Mouse (Mus musculus): ENCODE data around the gene Foxn1.
A peak's percentile ranks its signal among the peaks of the same experiment; 100 is the strongest.

Foxn1 gene

GRCm38 (mm10) chr11:78355471-78356238 is 30.7 kb downstream of the Foxn1 start:
- DNase-seq, result peak; percentile 63 to 78

DNA sequence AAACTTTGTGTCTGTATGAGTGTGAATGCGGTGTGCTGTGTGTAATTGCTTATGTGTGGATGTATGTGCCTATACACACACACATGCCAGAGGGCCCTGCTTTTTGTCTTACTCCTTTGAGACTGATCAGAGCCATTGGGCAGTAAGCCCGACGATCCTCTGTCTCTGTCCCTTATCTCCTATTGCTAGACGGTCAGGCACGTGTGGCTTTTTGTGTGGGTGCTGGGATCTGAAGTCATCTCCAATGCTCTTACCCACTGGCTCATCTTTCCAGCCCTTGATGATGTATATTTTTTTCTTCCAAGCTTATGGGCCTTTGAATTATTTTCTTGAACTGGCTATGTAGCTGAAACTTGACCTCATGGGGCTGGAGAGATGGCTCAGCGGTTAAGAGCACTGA is 31.5 kb downstream of the Foxn1 start:
- DNase-seq, result no peak

- no peak for DNase-seq
Measured at GRCm38 (mm10) chr11:78353081-78353480, 33.3 kb downstream of the Foxn1 start.

GRCm38 (mm10) chr11:78349441-78350358 is 36.7 kb downstream of the Foxn1 start:
- DNase-seq, result no peak

DNA sequence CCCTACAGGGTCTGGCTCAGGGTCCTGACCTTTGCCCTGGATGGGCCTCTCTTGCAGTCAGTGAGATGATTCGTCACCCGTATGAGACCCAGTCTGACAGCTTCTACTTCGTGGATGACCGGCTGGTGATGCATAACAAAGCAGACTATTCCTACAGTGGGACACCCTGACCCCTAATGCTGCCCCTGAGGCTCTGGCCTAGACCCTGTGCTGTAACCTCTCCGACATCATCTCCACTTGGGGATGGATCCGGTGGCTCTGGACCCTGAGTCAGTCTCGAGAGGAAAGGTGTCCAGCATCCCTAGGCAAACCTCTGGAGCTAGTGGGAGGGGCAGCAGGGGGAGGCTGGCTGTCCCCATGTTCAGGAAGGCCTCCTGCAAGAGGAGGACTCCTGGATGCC is 37.9 kb downstream of the Foxn1 start:
- no peak for DNase-seq

DNA sequence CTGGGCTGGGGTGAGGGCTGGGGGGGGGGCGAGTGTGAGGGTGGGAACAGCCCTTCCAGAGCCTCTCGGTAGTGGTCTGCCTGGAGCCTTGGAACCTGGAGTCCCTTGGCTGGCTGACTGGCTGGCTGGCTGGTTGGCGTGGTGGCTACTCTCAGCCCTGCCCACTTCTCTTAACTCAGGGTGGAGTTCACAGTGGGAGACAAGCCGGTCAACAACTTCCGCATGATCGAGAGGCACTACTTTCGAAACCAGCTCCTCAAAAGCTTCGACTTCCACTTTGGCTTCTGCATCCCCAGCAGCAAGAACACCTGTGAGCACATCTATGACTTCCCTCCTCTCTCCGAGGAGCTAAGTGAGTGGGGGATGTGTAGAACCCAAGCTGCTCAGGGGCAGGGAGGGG is 38.5 kb downstream of the Foxn1 start:
- no peak for DNase-seq

GRCm38 (mm10) chr11:78347070-78347754 is 39.1 kb downstream of the Foxn1 start:
- DNase-seq, result peak; percentile 83 to 84

GRCm38 (mm10) chr11:78346326-78347069 is 39.9 kb downstream of the Foxn1 start:
- DNase-seq, result no peak

DNA sequence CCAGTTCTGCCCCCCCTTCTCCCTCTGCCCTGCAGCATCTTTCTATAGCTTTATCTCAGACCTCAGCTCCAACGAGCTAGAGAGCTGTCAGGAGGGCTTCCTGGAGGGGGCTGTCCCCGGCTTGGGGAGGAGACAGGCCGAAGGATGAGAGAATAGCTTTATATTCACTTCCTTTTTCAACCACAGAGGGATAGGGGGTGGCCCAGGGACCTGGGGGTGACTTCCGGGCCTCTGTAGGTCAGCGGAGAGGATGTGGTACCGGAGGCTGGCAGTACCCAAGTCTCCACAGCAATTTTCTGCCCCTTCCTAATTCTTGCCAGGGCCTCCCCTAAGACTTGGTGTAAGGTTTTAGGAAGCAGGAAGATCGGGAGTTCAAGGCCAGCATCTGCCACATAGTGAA is 40.6 kb downstream of the Foxn1 start:
- DNase-seq, result no peak

- no peak for DNase-seq
Measured at GRCm38 (mm10) chr11:78344890-78345715, 41.3 kb downstream of the Foxn1 start.

DNA sequence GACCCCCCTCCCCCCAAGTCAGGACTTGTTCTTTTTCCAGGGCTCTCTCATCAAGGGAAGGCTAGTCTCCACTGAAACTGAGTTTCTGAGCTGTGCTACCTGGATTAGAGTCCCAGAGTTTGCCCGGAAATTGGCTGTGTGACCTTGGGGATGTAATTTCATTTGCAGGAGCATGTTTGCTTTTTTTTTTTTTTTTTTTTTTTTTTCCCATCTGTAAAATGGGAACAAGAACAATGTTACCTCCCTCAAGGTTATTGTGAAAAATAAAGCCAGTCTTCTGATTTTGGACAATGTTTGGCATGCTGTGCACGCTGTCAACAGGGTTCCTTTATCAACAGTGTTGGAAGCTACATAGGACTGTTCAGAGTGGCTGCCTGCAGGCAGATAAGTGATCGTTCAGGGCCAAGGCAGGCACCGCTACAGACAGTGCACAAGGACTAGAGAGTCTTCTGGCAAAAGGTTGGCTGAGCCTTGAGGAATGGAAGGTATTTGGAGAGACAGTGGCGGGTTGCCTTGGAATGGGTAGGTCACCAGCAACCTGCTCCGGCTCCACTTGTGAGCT is 41.9 kb downstream of the Foxn1 start:
- DNase-seq, result no peak

DNA sequence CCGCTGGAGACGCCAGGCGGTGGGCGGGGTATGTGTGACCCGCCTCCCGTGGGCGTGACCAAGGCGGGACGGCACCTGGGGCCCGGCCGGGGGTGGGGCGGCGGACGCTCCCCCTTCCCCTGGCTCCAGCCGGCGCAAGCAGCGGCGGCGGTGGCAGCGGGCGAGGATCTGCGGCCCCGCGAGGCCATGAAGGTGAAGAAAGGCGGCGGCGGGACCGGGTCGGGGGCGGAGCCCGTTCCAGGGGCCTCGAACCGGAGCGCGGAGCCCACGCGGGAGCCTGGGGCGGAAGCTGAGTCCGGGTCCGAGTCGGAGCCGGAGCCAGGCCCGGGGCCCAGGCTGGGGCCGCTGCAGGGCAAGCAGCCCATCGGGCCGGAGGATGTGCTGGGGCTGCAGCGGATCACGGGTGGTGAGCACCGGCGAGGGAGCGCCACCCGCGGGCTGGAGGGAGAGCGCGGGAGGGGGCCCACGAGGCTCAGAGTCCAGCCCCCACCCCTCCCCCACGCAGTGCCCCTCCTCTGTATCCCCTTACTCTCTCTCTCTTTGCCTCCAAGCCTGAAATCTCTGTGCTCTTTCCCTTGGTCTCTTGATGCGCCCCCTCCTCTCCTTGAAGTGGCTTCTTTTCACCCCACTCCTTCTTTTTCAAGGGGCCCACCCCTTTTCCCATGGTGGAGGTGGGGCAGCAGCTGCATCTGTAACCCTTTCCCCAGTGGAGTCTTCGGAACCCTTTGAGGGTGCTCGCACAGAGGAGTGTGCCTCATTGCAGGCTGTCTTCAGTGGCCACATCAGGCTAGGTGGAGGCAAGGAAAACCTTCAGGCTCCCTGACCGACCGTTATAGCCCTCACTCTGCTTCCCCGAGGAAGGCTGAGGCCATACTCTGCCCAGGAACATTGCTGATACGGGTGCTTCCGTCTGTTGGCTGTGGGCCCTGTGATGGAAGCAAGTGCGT is 42.7 kb downstream of the Foxn1 start, which contains the start of gene Unc119:
Unc119 (plus strand) TSS at position 102 of the 947 bp plus-strand sequence.
- peak; percentile 80 to 85 for DNase-seq

GRCm38 (mm10) chr11:78341702-78342101 is 44.7 kb downstream of the Foxn1 start:
- DNase-seq, result no peak

DNA sequence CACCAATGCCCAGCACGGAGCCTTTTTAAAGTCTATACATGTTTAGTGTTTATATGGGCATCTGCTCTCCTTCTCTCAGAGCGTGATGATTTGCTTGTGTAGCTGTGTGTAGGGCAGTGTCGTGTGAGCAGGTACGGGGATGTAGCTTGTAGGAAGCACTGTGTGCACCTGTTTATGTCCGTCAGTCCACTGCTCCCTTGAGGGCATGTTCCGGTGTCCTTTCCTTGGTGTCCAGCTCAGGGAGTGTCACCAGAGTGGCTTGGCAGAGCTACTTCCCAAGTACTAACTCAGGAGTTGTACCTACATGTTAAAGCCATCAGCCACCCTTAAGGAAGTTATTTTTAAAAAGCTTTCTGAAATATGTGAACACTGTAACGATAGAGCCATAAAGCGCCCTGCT is 49.3 kb downstream of the Foxn1 start:
- DNase-seq, result no peak

DNA sequence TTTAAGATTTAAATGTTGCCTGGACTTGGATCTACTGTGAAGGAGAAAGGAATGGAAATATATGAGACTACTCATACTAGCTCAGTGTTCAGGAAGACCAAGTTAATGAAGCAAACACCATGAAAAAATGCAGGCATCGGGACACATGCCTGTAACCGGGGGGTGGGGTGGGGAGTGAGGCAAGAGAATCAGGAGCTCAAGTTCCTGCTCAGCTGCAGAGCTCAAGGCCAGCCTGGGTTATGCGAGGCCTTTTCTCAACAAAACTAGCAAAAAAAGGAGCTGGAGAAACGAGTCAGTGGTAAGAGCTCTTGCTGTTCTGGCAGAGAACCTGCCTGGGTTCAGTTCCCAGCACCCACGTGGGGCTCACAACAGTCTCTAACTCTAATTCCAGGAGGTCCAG is 52.4 kb downstream of the Foxn1 start:
- DNase-seq, result no peak

- no peak for DNase-seq
Measured at GRCm38 (mm10) chr11:78332676-78333075, 53.7 kb downstream of the Foxn1 start.

DNA sequence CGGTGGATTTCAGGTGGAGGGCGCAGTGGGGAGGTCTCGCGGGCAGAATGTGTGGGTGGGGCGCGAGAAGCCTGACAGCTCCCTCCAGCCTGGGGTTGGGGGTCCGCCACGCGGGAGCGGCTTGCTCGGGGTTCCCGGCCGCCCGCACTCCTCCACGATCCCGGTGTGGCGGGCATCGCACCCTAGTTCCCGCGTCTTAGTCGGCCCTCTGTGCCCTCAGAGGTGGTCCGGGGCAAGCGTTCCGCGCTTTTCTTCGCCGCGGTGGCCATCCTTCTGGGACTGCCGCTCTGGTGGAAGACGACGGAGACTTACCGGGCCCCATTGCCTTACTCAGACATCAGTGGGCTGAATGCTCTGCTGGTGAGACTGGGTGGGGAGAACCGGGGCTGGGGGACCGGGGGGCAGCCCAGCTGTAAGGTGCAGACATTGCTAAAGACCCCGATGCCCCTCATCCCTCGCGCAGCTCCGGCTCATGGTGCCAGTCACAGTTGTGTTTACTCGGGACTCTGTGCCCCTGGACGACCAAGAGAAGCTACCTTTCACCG is 57.8 kb downstream of the Foxn1 start:
- no peak for DNase-seq

GRCm38 (mm10) chr11:78327634-78328511 is 58.5 kb downstream of the Foxn1 start, which contains the start of gene Pigs:
TSS of gene Pigs (plus strand) at chr11:78328415.
- DNase-seq, result peak; percentile 99

- DNase-seq, result no peak
Measured at GRCm38 (mm10) chr11:78327215-78327614, 59.1 kb downstream of the Foxn1 start.
